Comparison of ENCODE assay signal across 12 mouse cellular contexts in the genomic region with DNA sequence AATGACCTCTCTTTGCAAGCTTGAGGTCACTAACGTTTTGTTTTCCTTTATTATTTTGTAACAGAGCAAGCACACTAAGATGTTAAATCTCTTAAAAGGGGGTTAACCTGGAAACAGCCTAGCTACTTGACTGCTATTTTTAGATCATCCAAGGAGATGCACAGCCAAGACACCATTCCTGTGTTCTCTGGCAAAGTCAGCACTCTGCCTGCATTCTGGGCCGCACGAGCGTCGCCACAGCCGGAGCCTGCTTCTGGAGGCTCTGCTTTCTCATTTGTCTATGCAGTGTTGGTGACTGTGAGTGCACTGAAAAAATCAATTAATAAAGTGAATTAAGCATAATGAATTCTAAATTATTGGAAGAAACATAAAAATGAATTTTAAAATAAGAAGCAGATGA.
DNase-seq lines count a peak whose midpoint lies in the region; ATAC-seq lines count a peak whose summit lies in the region.
"Had no signal": no experiment of that assay in that cellular context is flagged by ENCODE, and none has a peak within 500 bp of the region (broad histone marks: within the 10 kb centered on the region; RNA-seq: fewer than 3 reads in every experiment).

No protein-coding gene starts in this region.

- DNase-seq in cerebellum, adult 18-20 months, result peak; percentile 15 to 17
- no peak for DNase-seq in cerebellum, adult 9-11 months
- peak; percentile 64 for DNase-seq in brain, adult 2 months (ENCODE audit: low read depth, low spot score)
- DNase-seq in adrenal gland, postnatal 36 days, result no peak
- DNase-seq in spleen, postnatal 4 days (ENCODE audit: low spot score in 2 of 2), result no peak
- no peak for DNase-seq in retina, embryonic 14.5 days (ENCODE audit: low spot score)
- DNase-seq: adrenal gland, adult 2 months; kidney, adult 9 months; liver had no signal

- H3K36me3 ChIP-seq in heart, embryonic 12.5 days, result no peaks in the 10 kb centered on the region
- no peaks in the 10 kb centered on the region for H3K36me3 ChIP-seq in limb, embryonic 12.5 days

- peak overlapping the region; percentile 58 for H3K27ac ChIP-seq in heart, embryonic 12.5 days (ENCODE audit: poor library complexity, severe bottlenecking)
- H3K27ac ChIP-seq in limb, embryonic 12.5 days, result peak overlapping the region; percentile 57
- H3K27ac ChIP-seq: macrophage had no signal

- ATAC-seq in heart, embryonic 12.5 days (ENCODE audit: insufficient number of reproducible peaks, low FRiP score), result no peak
- ATAC-seq in limb, embryonic 12.5 days (ENCODE audit: insufficient number of reproducible peaks, insufficient read depth, low FRiP score, low TSS enrichment, low read depth), result no peak

- H3K9me3 ChIP-seq in heart, embryonic 12.5 days (replicated peaks), result no peaks in the 10 kb centered on the region
- no peaks in the 10 kb centered on the region for H3K9me3 ChIP-seq in limb, embryonic 12.5 days

- WGBS in heart, embryonic 12.5 days, result 40% methylated on average over 6 of the region's 6 CpGs
- WGBS in limb, embryonic 12.5 days, result 65% methylated on average over 6 of the region's 6 CpGs

- H3K4me3 ChIP-seq in heart, embryonic 12.5 days, result no peak overlapping the region
- H3K4me3 ChIP-seq in limb, embryonic 12.5 days (replicated peaks), result no peak overlapping the region

- no peaks in the 10 kb centered on the region for H3K27me3 ChIP-seq in heart, embryonic 12.5 days (replicated peaks)
- no peaks in the 10 kb centered on the region for H3K27me3 ChIP-seq in limb, embryonic 12.5 days

- no peak overlapping the region for H3K9ac ChIP-seq in heart, embryonic 12.5 days
- H3K9ac ChIP-seq in limb, embryonic 12.5 days (replicated peaks), result no peak overlapping the region

- H3K4me2 ChIP-seq in heart, embryonic 12.5 days, result no peak overlapping the region
- H3K4me2 ChIP-seq in limb, embryonic 12.5 days, result no peak overlapping the region

- H3K4me1 ChIP-seq in heart, embryonic 12.5 days (replicated peaks), result peaks cover 25% of the 10 kb centered on the region
- peaks cover 42% of the 10 kb centered on the region for H3K4me1 ChIP-seq in limb, embryonic 12.5 days (replicated peaks)

Comparison
In these comparisons a context has a peak if more than half of its experiments do, and no peak if none do; other contexts are left out.
1. DNase-seq: peak in cerebellum, adult 18-20 months (2 of 2) and brain, adult 2 months (single experiment); none in cerebellum, adult 9-11 months (single experiment), adrenal gland, postnatal 36 days (0 of 2), spleen, postnatal 4 days (0 of 2) and retina, embryonic 14.5 days (single experiment).